Mouse (Mus musculus) lung, postnatal 36 days (tissue): ENCODE results near the gene Mettl21a.

ENCODE experiments used
- DNase-seq: peaks from one replicate; pipeline ENCODE4 v3.0.0; 2022; ENCODE audit warnings: mixed read lengths

The Mettl21a gene

DNA sequence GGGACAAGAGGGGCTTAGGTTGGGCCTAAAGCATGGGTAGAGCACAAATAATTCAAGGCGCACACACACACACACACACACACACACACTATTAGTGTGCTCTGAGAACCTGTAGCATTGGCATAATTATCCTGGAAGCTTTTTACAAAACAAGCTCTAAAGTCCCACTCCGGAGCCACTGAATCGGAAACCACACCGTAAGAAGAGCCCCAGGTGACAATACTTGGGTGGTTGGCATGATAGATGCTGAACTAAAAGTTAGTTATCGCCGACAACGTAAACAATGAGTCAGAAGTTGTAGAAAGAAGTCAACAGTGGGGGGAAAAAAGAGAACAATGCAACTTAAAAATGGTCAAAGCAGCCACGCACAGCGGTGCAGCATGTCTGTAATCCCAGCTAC lies 2.7 kb downstream of the Mettl21a start:
- DNase-seq: no peak

DNA sequence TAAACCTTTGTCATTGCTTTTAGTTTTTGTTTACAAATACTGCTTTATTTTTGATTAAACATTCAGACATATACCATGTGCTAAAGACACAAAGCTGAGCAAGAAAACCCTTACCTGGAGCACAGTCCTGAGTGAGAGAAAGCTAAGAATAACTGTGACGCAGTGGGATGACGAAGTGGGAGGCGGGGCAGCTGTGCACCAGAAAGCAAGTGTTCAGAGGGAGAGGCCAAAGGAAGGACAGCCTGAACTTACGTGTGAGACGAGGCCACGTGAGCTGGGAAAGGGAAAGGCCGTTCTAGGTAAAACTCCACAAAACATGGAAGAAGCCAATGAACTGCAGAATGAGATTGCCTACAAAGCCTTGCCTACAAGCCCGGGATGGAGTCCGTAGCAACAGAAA lies 7.1 kb downstream of the Mettl21a start:
- no peak for DNase-seq

GRCm38 (mm10) chr1:64609145-64609544 lies 7.9 kb downstream of the Mettl21a start:
- DNase-seq: no peak

- DNase-seq: no peak
Measured at GRCm38 (mm10) chr1:64603381-64603780, 13.7 kb downstream of the Mettl21a start.

GRCm38 (mm10) chr1:64601242-64601842 lies 15.7 kb downstream of the Mettl21a start:
- DNase-seq: no peak

- DNase-seq: peak; percentile 27
Measured at GRCm38 (mm10) chr1:64600413-64601077, 16.5 kb downstream of the Mettl21a start.

DNA sequence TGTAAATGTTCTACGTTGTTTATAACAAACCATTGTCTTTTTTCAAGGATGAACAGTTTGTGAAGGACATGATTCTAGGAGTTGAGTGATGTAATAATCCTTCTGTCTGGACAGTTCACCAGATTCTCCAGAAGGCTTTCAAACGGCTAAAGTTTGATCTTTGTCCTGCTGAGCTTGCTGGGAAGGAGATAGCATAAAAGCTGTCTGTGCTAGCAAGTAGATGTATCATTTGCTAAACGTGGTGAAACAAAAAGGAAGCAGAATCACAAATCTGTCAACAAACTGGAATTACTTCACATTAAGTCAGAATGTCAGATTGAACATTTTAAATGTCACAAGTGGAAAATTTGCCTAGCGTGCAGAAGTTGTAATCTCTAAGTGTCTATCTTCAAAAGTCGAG lies 18.1 kb downstream of the Mettl21a start:
- no peak for DNase-seq

- no peak for DNase-seq
Measured at GRCm38 (mm10) chr1:64578801-64579200, 38.2 kb downstream of the Mettl21a start.

- peak; percentile 19 for DNase-seq
Measured at GRCm38 (mm10) chr1:64577911-64578310, 39.1 kb downstream of the Mettl21a start.

DNA sequence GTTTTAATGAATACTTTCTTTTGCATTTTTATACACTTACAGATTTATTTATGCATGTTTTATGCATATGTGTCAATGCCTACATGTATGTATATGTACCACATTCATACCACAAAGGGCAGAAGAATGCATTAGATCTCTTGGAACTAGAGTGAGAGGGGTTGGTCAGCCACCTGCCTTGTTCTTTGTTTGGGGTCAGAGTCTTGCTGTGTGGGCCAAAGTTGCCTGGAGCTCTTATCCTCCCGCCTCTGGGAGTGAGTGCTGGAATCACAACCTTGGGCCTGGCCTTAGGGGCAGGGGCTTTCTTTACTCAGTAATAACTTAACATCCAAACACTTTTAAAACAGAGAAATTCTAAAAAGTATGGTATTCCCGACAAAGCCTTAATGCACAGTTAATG lies 40.3 kb downstream of the Mettl21a start:
- no peak for DNase-seq

DNA sequence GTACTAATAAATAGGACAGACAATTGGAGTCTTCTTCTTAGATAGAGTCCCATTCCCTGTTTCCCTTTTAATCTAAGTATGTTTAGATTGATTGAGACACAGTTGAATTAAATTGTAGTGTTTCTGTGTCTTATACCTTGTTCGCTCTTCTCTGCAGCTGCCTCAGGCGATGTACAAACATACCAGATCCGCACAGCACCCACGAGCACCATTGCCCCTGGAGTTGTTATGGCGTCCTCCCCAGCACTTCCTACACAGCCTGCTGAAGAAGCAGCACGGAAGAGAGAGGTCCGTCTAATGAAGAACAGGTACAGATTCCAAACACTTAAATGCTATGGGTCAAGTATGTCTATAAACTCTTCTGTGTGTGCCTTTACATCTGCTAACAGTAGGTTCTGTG lies 41.0 kb downstream of the Mettl21a start:
- DNase-seq: no peak

- DNase-seq: no peak
Measured at GRCm38 (mm10) chr1:64568206-64568605, 48.8 kb downstream of the Mettl21a start.

- DNase-seq: no peak
Measured at GRCm38 (mm10) chr1:64560105-64560504, 56.9 kb downstream of the Mettl21a start.
